Mouse (Mus musculus): ENCODE results near the gene Hbb-y. TPM values are rescaled to one million over a fixed set of nuclear protein-coding genes. Genes with fewer than 3 reads are reported as not detected.

Gene Hbb-y
- polyA plus RNA-seq (2016; fragmentation: Nextera tagmentation; extraction: Ambion mirVana), result 6,247 and 7,270 TPM in 2 replicates

DNA sequence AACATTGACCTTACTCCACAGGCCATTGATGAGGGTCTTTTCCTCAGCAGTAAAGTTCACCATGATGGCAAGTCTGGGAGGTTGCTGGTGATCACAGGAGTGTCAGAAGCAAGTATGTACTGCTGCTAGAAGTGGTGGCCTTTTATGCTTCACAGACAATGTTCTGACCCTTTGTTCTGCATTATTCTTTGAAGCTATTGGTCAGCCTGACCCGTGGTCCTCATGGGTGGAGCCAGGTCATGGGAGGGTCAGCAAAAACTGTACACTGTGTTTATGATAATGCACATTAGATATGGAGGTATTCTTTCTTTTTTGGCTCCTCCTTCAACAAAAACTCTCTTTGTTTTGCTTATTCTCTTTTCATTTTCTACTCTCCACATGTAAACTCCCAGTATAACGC, at the start of gene Hbb-y:
Hbb-y (minus strand) TSS at position 127 of the 400 bp plus-strand sequence.
- Histone ChIP-seq H3K4me1 (no peaks in the 10 kb centered on the region), H3K27ac (replicated peaks) (no peak within 1 kb of the TSS), H3K4me3 (no peak within 1 kb of the TSS), H3K27me3 (replicated peaks; ENCODE audit: low read depth, poor library complexity, severe bottlenecking) (no peaks in the 10 kb centered on the region), H3K9me3 (no peaks in the 10 kb centered on the region), H3K36me3 (replicated peaks) (no peaks in the 10 kb centered on the region)
- DNase-seq (ENCODE audit: low spot score), result no peak
- 65% methylated on average over 2 of the region's 2 CpGs for WGBS

DNA sequence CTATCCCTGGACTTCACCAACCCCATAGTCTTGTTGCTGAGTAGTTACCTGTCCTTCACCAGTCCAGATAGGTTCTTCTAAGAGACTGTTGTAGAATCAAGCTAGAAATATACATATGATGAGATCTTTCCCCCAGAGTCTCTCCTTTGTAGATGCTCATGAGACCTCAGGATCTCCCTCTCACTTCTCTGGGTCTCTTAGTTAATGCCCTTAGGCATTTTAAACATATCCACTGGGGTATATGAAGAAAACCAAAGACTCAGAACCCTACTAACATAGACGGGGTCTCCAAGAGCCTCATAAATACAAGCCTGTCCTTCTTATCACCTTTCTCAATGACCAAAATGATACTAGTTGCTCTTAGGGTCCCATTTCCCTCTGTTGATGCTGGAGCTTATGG, 41.4 kb upstream of the Hbb-y start, which contains the start of gene Olfr64:
Olfr64 (minus strand) TSS at position 101 of the 400 bp plus-strand sequence.
- no peak for DNase-seq (ENCODE audit: low spot score)
- H3K4me3 ChIP-seq, result no peak within 1 kb of the TSS
- H3K4me1 ChIP-seq, result no peaks in the 10 kb centered on the region
- 81% methylated on average over 1 of the region's 1 CpGs for WGBS
- H3K27me3 ChIP-seq (replicated peaks; ENCODE audit: low read depth, poor library complexity, severe bottlenecking), result no peaks in the 10 kb centered on the region
- H3K36me3 ChIP-seq (replicated peaks), result no peaks in the 10 kb centered on the region
- H3K9me3 ChIP-seq, result no peaks in the 10 kb centered on the region
- no peak within 1 kb of the TSS for H3K27ac ChIP-seq (replicated peaks)

- H3K27ac ChIP-seq (replicated peaks), result no peak within 1 kb of the TSS
- no peaks in the 10 kb centered on the region for H3K36me3 ChIP-seq (replicated peaks)
- H3K4me1 ChIP-seq, result no peaks in the 10 kb centered on the region
- no peaks in the 10 kb centered on the region for H3K9me3 ChIP-seq
- H3K4me3 ChIP-seq, result no peak within 1 kb of the TSS
- DNase-seq (ENCODE audit: low spot score), result no peak
- H3K27me3 ChIP-seq (replicated peaks; ENCODE audit: low read depth, poor library complexity, severe bottlenecking), result no peaks in the 10 kb centered on the region
Measured at GRCm38 (mm10) chr7:103886152-103886551, 33.1 kb upstream of the Hbb-y start, which contains the start of gene Olfr66. Gene Olfr66, minus strand, starts transcription at chr7:103886252.

GRCm38 (mm10) chr7:103877093-103877492, 24.1 kb upstream of the Hbb-y start:
- WGBS, result 91% methylated on average over 2 of the region's 2 CpGs
- Histone ChIP-seq H3K27me3 (replicated peaks; ENCODE audit: low read depth, poor library complexity, severe bottlenecking) (no peaks in the 10 kb centered on the region), H3K9me3 (no peaks in the 10 kb centered on the region), H3K4me1 (no peaks in the 10 kb centered on the region), H3K4me3 (no peak overlapping the region), H3K36me3 (replicated peaks) (no peaks in the 10 kb centered on the region), H3K27ac (replicated peaks) (no peak overlapping the region)
- DNase-seq (ENCODE audit: low spot score), result no peak

- no peak overlapping the region for H3K27ac ChIP-seq (replicated peaks)
- no peaks in the 10 kb centered on the region for H3K4me1 ChIP-seq
- 52% methylated on average over 5 of the region's 5 CpGs for WGBS
- H3K36me3 ChIP-seq (replicated peaks), result no peaks in the 10 kb centered on the region
- H3K4me3 ChIP-seq, result no peak overlapping the region
- H3K9me3 ChIP-seq, result no peaks in the 10 kb centered on the region
- H3K27me3 ChIP-seq (replicated peaks; ENCODE audit: low read depth, poor library complexity, severe bottlenecking), result no peaks in the 10 kb centered on the region
- no peak for DNase-seq (ENCODE audit: low spot score)
Measured at GRCm38 (mm10) chr7:103874451-103874850, 21.4 kb upstream of the Hbb-y start.

DNA sequence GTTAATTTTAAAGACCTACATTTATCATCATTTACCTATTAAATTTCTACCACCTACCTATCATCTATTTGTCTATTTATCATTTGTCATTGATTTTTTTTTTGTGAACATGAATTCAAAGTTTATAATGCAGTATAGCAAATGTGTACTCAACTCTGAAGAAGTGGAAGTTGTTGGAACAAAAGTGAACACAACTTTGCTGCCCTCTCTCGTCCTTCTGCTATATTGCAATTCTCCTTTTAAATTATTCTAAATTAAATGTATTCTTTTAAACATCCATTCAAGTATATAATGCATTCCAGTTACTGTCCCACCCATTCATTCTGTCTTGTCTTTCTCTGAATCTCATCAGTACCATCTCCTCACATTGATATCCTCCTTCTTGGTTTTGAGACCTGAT, 20.0 kb upstream of the Hbb-y start:
- H3K36me3 ChIP-seq (replicated peaks), result no peaks in the 10 kb centered on the region
- no peak overlapping the region for H3K27ac ChIP-seq (replicated peaks)
- 10% methylated on average over 1 of the region's 1 CpGs for WGBS
- no peaks in the 10 kb centered on the region for H3K9me3 ChIP-seq
- no peaks in the 10 kb centered on the region for H3K4me1 ChIP-seq
- H3K4me3 ChIP-seq, result no peak overlapping the region
- H3K27me3 ChIP-seq (replicated peaks; ENCODE audit: low read depth, poor library complexity, severe bottlenecking), result no peaks in the 10 kb centered on the region
- no peak for DNase-seq (ENCODE audit: low spot score)

DNA sequence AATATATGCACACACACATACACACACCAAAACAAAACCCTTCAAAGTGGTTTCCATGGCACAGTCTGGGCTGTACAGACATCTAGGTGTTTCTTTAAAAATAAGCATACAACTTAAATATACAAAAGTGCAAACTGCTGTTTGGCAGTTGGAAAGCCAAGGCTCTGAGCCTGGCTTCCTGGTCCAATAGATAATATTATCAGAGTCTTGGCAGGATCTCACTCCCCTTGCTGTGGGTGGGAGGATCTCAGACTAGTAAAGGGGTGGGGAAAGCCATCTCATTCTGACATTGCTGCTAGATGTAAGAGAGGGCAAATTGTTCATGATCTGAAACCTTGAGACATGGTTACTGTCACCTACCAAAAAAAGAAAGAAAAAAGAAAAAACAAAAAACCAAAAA, 17.7 kb upstream of the Hbb-y start:
- Histone ChIP-seq H3K4me1 (no peaks in the 10 kb centered on the region), H3K27ac (replicated peaks) (no peak overlapping the region), H3K4me3 (no peak overlapping the region), H3K9me3 (no peaks in the 10 kb centered on the region), H3K36me3 (replicated peaks) (no peaks in the 10 kb centered on the region), H3K27me3 (replicated peaks; ENCODE audit: low read depth, poor library complexity, severe bottlenecking) (no peaks in the 10 kb centered on the region)
- DNase-seq (ENCODE audit: low spot score), result no peak

DNA sequence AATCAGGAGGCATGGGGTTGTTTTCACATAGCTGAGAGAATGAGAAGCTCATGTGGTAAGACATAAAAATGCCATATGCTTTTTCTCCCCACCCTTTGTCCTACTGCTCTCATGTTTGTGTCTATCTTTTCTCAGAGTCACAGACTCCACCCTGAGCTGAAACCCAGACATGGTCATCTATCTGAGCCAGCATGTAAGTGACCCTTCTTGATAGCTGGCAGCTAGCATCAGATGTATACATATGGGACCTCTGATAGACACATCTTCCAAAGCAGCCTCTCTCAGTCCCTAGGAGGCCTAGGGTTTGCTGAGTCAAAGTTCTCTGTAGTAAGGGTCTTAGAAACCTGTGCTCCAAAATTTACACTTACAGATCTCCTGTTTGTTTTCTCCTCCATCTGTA, 12.7 kb upstream of the Hbb-y start:
- Histone ChIP-seq H3K4me1 (no peaks in the 10 kb centered on the region), H3K27ac (replicated peaks) (no peak overlapping the region), H3K4me3 (no peak overlapping the region), H3K27me3 (replicated peaks; ENCODE audit: low read depth, poor library complexity, severe bottlenecking) (no peaks in the 10 kb centered on the region), H3K36me3 (replicated peaks) (no peaks in the 10 kb centered on the region), H3K9me3 (no peaks in the 10 kb centered on the region)
- no peak for DNase-seq (ENCODE audit: low spot score)

DNA sequence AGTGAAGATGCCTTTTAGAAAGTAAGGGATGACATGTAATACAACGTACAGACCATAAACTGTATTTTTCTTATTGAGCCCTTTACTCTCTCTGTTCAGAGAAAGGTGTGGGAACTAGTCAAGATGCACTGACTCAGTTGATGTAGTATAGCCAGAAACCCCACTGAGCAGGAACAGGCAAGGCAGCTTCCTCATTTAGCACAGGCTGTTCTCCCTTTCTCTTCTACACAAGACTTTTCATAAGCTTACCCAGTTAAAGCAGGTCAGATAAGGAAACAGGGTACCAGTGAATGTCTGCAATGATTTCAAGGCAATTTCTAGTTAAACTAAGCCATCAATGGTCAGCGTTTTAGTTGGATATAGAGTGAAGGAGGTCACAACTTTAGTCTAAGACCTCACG, 8.5 kb upstream of the Hbb-y start:
- no peaks in the 10 kb centered on the region for H3K4me1 ChIP-seq
- no peak for DNase-seq (ENCODE audit: low spot score)
- no peaks in the 10 kb centered on the region for H3K9me3 ChIP-seq
- WGBS, result 82% methylated on average over 3 of the region's 3 CpGs
- no peak overlapping the region for H3K4me3 ChIP-seq
- no peak overlapping the region for H3K27ac ChIP-seq (replicated peaks)
- H3K36me3 ChIP-seq (replicated peaks), result no peaks in the 10 kb centered on the region
- no peaks in the 10 kb centered on the region for H3K27me3 ChIP-seq (replicated peaks; ENCODE audit: low read depth, poor library complexity, severe bottlenecking)

DNA sequence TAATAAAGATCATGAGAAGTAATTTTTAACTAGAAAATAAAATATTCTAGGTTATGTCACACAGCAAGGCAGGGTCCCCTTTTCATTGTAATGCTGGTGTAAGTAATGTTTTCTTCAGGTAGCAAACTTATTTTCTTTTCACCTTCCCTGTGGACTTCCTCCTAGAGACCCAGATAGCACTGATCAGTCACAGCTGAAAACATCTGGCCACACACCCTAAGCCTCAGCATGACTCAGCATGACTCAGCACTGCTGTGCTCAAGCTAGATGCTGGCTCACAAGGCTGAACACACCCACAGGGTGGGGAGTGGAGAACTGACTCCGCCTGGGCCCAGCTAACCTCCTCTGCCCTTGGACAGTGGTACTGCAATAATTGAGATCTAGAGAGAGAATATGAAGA, 7.8 kb upstream of the Hbb-y start:
- H3K4me3 ChIP-seq, result no peak overlapping the region
- WGBS, result 54% methylated on average over 1 of the region's 1 CpGs
- no peaks in the 10 kb centered on the region for H3K36me3 ChIP-seq (replicated peaks)
- H3K4me1 ChIP-seq, result no peaks in the 10 kb centered on the region
- no peaks in the 10 kb centered on the region for H3K9me3 ChIP-seq
- H3K27ac ChIP-seq (replicated peaks), result no peak overlapping the region
- peak; percentile 27 for DNase-seq (ENCODE audit: low spot score)
- no peaks in the 10 kb centered on the region for H3K27me3 ChIP-seq (replicated peaks; ENCODE audit: low read depth, poor library complexity, severe bottlenecking)

GRCm38 (mm10) chr7:103859076-103859475, 6.1 kb upstream of the Hbb-y start:
- H3K27me3 ChIP-seq (replicated peaks; ENCODE audit: low read depth, poor library complexity, severe bottlenecking), result no peaks in the 10 kb centered on the region
- WGBS, result 73% methylated on average over 2 of the region's 2 CpGs
- no peak overlapping the region for H3K4me3 ChIP-seq
- H3K4me1 ChIP-seq, result no peaks in the 10 kb centered on the region
- no peak overlapping the region for H3K27ac ChIP-seq (replicated peaks)
- DNase-seq (ENCODE audit: low spot score), result no peak
- H3K9me3 ChIP-seq, result no peaks in the 10 kb centered on the region
- no peaks in the 10 kb centered on the region for H3K36me3 ChIP-seq (replicated peaks)

GRCm38 (mm10) chr7:103854669-103855068, 1.7 kb upstream of the Hbb-y start:
- Histone ChIP-seq H3K27me3 (replicated peaks; ENCODE audit: low read depth, poor library complexity, severe bottlenecking) (no peaks in the 10 kb centered on the region), H3K36me3 (replicated peaks) (no peaks in the 10 kb centered on the region), H3K4me1 (no peaks in the 10 kb centered on the region), H3K27ac (replicated peaks) (no peak overlapping the region), H3K9me3 (no peaks in the 10 kb centered on the region), H3K4me3 (no peak overlapping the region)
- 74% methylated on average over 1 of the region's 1 CpGs for WGBS
- no peak for DNase-seq (ENCODE audit: low spot score)

DNA sequence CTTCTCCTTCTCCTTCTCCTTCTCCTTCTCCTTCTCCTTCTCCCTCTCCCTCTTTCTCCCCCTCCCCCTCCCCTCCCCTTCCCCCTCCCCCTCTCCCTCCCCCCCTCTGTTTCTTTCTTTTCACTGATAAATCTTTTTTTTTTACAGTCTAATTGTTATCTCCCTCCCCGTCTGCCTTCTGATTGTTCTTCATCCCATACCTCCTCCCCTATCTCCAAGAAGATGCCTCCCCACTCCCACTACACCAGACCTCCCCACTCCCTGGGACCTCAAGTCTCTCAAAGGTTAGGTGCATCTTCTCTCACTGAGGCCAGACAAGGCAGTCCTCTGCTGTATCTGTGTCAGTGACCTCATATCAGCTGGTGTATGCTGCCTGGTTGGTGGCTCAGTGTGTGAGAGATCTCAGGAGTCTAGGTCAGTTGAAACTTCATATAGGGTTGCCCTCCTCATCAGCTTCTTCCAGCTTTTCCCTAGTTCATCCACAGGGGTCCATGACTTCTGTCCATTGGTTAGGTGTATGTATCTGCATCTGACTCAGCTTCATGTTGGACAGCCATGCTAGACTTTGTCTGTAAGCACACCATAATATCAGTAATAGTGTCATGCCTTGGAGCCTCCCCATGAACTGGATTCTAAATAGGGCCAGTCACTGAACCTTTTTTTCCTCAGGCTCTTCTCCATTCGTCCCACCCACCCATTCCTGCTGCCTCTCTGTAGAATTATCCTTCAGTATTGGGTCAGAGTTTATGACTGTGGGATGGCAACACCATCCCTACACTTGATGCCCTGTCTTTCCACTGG, 8.3 kb downstream of the Hbb-y start:
- Histone ChIP-seq H3K36me3 (replicated peaks) (no peaks in the 10 kb centered on the region), H3K27ac (replicated peaks) (no peak overlapping the region), H3K27me3 (replicated peaks; ENCODE audit: low read depth, poor library complexity, severe bottlenecking) (no peaks in the 10 kb centered on the region), H3K9me3 (no peaks in the 10 kb centered on the region), H3K4me3 (no peak overlapping the region), H3K4me1 (no peaks in the 10 kb centered on the region)
- DNase-seq (ENCODE audit: low spot score), result no peak
- 56% methylated on average over 2 of the region's 2 CpGs for whole genome bisulfite sequencing
